Mouse (Mus musculus) spleen, postnatal 0 days (tissue): ENCODE results near the gene Gm6309. TPM values are rescaled to one million over a fixed set of nuclear protein-coding genes. Genes with fewer than 3 reads are reported as not detected.

Experiments
- polyA plus RNA-seq: library from polyadenylated mRNA; unstranded; fragments of >200 nt; fragmentation: Nextera tagmentation; extraction: Ambion mirVana; gene quantifications from 2 replicates; pipeline ENCODE4 v1.2.1, GENCODE M21; 2015

Gene Gm6309
- not detected in 2 replicates for polyA plus RNA-seq

GRCm38 (mm10) chr5:146170621-146171020 is at the start of gene Gm6309:
TSS of gene Gm6309 (minus strand) at chr5:146170721.

GRCm38 (mm10) chr5:146185204-146185603 is 14.7 kb upstream of the Gm6309 start, which contains the start of gene 1700001J03Rik:
TSS of gene 1700001J03Rik (minus strand) at chr5:146185304.

DNA sequence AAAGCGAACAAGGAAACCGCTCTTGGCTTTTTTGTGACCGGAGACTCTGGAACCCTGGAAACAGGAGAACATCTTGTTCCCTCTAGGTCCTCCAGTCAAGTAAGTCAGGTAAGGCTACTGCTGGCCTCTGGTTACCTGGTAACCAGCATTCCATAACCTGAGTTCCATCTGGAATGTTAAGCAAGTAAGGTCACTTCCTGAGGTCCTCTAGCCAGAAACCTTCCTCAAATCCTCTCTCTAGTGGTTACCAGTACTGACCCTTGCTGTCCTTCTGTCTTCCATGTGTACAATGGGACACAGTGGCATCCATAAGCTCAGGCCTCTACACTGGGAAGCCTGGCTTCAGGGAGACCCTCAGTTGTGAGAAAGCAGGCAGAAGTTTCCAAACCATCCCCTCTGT is 10.1 kb downstream of the Gm6309 start, which contains the start of gene Gm5565:
Gm5565 (minus strand) TSS at position 101 of the 400 bp plus-strand sequence.

Other genes with a start within 250 kb of the Gm6309 start
- 0.17 TPM in 1 of 2 replicates, not detected in the other for gene Cyp3a25, start 161.1 kb downstream of the Gm6309 start, polyA plus RNA-seq
- not detected in 2 replicates for gene Cyp3a59, start 91.5 kb downstream of the Gm6309 start, polyA plus RNA-seq
- not detected in 2 replicates for gene Gm5565, start 10.2 kb downstream of the Gm6309 start, polyA plus RNA-seq
- gene 1700001J03Rik, start 14.6 kb upstream of the Gm6309 start, polyA plus RNA-seq = not detected in 2 replicates
- 18.9 and 21.1 TPM in 2 replicates for gene Rnf6, start 50.8 kb upstream of the Gm6309 start, polyA plus RNA-seq
- 15.0 and 15.5 TPM in 2 replicates for gene Cdk8, start 60.5 kb upstream of the Gm6309 start, polyA plus RNA-seq
- 0.02 and 0.07 TPM in 2 replicates for gene Wasf3, start 214.3 kb upstream of the Gm6309 start, polyA plus RNA-seq